Mouse (Mus musculus) c-Kit-positive CD71-negative TER-119-negative erythroid progenitor cells, embryonic 14.5 days (primary cell): Measurements from ENCODE around the gene Cryge.

Experiments
- DNase-seq: peaks from one replicate; pipeline ENCODE4 v3.0.0-alpha.2; 2013; ENCODE audit warnings: low read depth

Gene Cryge

DNA sequence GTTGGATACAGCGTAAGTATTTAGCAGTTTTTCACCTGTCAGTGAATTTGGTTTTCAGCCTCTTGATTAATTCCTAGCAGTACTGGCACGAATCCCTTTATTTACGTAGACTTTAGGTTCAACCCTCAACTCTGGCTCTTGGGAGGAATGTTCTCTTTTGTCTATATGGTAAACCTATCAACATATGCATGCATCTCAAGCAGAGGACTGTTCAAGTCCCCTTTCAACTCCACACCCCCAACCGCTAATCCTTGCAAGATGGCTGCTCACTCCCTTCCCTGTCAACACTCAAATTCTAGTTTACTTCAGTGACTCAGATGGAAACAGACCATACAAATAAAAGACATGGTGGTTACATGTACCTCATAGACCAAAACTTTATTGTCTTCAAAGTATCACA lies 38.2 kb downstream of the Cryge start:
- DNase-seq, result no peak

GRCm38 (mm10) chr1:65010153-65010552 lies 40.8 kb downstream of the Cryge start:
- peak; percentile 52 for DNase-seq

DNA sequence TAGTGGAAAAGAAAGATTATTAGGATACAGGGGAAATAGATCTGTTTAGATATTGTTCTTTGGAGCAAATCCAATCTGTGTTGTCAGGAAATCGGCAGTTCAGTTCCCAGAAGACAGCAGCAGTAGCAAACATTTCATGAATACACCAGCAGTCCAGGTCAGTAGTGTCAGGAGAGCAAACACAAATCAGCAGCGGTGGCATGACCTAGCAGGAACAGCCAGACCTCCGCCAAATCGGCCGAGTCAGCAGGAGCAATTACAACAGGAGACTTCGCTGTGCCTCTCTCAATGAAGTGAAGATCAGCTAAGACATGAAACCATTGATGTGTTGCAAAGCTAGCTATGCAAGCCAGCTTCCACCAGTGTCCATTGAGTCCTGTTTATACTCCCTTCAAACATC lies 45.4 kb downstream of the Cryge start:
- DNase-seq, result no peak

DNA sequence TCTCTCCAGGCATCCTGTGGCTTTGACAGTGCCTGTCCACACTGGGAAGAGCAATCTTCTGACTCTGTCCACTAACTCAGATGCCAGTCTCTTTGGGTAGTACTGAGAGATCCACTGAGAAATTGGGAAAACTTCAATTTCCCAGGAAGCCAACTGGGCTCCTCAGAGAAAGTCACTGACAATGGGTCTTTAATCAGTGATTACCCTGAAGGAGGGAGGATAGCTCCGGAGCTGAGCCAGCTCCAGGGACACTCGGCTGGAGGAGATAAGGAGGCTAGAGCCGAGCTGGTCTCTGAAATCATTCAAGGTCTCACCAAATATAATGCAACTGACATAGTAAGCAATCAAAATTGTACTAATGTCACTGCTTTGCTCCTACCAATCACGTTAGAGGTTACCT lies 46.4 kb downstream of the Cryge start:
- no peak for DNase-seq
